Mouse (Mus musculus): ENCODE data around the gene Hbp1.

Gene Hbp1

GRCm38 (mm10) chr12:31950659-31951031 lies 310 bp upstream of the Hbp1 start:
- no peak for DNase-seq (ENCODE audit: extremely low spot score)

- peak; percentile 95 for DNase-seq (ENCODE audit: extremely low spot score)
Measured at GRCm38 (mm10) chr12:31949193-31949741, 1.1 kb downstream of the Hbp1 start.

- DNase-seq (ENCODE audit: extremely low spot score): peak; percentile 18
Measured at GRCm38 (mm10) chr12:31948101-31949000, 2.0 kb downstream of the Hbp1 start.

DNA sequence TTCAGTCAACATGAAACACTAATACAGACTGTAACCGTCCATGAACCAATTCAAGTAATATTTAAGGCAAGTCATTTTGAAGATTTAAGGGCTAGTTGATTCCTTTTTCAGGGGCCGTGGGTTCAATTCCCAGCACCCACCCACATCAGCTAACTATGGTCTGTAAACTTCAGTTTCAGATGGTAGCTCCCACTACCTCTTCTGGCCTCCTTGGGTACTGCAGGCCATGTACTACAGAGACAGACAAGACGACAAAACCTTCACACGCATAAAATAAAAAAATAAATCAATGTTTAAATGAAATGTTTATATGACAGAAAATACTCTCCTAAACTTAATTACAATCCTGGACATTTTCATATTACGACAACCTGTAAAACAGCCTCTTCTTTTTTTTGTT lies 2.9 kb downstream of the Hbp1 start:
- no peak for DNase-seq (ENCODE audit: extremely low spot score)

- no peak for DNase-seq (ENCODE audit: extremely low spot score)
Measured at GRCm38 (mm10) chr12:31944405-31944804, 5.9 kb downstream of the Hbp1 start.

GRCm38 (mm10) chr12:31943020-31943654 lies 7.2 kb downstream of the Hbp1 start:
- DNase-seq (ENCODE audit: extremely low spot score): no peak

DNA sequence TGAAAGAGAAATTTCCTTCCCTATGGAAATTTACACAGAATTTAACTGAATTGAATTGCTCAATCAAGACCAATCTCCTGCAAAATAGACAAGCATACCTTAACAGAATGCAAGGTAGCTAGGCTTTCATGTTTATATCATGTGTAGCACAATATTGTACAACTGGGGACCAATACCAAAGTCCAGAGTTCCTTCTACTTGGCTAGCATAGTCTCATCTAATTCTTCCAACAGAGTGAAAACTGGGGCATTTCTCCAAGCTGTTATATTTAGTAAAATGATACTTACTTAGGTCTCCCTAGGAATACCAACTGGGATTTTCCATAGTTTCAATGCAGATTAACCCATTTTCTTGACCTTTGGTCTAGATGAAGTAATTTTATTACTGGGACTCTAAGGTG lies 11.3 kb downstream of the Hbp1 start:
- DNase-seq (ENCODE audit: extremely low spot score): no peak

DNA sequence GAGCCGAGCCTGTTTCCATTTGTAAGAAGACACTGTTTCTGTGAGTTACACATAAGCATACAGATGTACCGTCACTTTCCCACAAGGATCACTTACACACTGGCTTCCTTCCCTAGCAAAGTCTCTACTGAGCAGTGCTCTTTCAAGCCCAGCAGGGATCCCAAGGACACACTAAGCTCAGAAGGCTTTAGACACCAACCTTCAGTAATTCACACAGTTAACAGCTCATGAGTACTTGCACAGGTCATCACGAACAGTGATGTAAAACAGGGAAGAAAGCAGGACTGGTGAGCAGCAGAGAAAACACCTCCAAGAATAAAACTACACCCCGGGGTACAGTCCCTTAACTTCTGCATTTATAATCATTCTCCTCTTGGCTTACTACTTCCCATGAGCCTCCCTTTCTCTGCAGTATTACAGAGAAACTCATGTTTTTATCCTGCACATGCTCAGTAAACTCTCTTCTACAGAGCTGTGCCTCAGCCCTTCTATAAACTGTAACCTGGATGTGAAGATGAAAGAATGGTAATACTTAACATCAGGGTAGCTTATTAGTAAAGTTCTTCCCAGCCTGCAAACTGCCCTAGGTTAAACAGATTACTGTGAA lies 11.8 kb downstream of the Hbp1 start:
- DNase-seq (ENCODE audit: extremely low spot score): no peak

DNA sequence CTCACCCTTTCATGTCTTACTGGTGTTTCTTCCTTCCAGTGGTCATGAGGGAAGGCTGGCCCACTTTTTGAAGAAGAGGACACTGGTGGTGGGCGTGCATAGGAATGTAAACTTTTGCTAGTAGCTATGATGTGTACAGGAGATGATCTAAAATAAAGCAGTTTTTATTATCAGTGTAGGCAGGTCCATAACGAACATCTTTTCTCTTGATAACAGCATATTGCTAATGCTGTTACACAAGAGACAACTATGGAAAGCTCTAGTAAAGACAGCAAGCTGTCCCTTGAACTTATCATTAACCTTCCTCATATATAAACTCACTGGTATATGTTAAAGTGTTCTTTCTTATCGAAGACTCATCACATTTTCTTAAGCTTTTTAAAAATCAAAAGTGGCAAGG lies 12.7 kb downstream of the Hbp1 start:
- DNase-seq (ENCODE audit: extremely low spot score): no peak

GRCm38 (mm10) chr12:31936657-31937300 lies 13.6 kb downstream of the Hbp1 start:
- peak; percentile 18 for DNase-seq (ENCODE audit: extremely low spot score)

GRCm38 (mm10) chr12:31931818-31932217 lies 18.5 kb downstream of the Hbp1 start:
- DNase-seq (ENCODE audit: extremely low spot score): no peak

DNA sequence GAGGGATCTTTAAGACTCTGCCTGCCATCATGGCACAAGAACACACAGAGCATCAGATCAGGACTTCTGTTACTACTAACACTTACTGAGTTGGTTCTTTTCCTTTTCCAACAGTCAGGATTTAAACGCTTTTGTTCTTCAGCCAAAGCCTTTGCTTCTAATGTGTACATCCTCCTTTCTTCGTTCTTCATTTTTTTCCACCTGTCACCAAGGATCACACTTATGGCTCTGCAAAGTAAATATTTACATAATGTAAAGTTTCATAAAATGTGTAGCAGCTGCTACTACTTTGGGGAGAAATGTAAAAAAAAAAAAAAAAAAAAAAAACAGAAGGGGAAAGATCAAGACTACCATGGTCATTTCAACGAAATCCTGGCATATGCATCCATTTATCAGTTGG lies 21.8 kb downstream of the Hbp1 start:
- no peak for DNase-seq (ENCODE audit: extremely low spot score)

DNA sequence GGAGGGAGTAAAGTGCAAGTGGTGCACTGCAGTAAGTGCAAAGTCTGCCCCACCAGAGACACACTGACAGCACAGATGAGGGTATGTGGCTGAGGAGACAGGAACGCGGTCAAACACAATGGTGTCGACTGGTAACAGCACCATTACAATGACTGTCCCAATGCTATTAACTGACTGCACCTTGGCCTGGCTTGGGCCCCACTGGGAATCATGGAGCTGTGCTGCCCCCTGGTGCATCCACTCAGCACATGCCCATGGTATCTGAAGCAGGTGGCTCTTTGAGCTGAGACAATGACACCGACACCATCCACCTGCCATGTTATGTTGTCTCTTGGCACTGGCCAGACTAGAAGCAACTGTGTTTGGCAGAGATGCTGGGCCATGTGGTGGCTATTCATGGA lies 23.7 kb downstream of the Hbp1 start:
- peak; percentile 58 for DNase-seq (ENCODE audit: extremely low spot score)

DNA sequence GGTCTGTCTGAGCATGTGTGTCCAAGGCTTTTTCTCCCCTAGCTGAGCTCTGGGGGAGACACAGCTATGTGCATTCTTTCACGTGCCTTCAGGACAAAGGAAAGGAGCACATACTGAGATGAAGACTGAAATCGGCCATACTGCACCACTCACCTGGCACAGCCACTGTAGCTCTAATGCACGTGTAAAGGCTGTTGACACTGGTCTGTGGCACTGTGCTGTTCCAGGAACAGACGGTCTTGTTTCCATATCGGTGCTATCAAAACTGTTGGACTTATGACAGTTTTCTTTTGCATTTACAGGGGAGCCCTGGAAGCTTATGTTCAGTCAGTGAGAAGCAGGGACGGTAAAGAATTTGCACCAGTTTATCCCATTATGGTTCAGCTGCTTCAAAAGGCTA lies 25.0 kb downstream of the Hbp1 start:
- no peak for DNase-seq (ENCODE audit: extremely low spot score)

- no peak for DNase-seq (ENCODE audit: extremely low spot score)
Measured at GRCm38 (mm10) chr12:31924135-31924534, 26.2 kb downstream of the Hbp1 start.

DNA sequence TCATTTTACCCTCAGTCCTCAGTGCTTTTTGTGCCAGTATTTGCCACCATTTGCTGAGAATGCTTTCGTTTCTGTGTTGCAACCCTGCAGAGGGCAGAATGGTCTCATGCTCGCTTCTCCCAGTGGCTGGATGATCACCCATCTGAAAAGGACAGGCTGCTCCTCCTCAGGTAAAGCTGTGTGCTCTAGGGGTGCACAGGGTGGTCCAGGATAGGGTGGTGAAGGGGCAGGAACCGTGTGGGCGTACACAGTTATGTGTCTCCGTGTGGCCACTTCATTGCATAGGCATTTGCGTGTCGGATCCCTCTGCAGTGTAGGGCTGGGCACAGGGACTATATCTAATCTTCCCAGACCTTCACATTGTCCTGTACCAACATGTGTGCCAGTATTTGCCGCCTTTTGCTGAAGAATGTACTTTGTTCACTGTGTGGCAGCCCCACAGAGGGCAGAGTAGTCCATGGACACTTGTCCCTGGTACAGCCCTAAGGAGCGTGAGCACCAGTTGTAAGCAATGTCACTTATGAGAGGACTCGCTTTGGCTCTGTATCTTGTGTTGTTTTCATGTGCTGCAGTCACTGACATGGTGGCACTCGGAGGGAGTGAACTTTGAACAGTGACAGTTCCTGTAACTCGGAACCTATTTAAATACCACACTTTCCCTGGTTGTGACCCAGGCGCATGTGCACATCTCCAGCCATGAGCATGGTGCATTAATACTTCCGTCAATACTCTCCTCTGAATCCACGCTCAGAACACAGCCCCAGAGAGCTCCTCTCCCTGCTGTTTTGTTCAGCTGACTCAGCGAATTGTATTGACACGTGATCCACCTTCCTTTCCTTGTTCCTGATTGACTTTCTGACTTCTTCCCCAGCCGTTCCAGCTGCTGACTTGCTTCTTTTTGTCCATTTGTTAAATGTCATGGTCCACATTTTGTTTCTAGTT lies 29.6 kb downstream of the Hbp1 start:
- no peak for DNase-seq (ENCODE audit: extremely low spot score)

GRCm38 (mm10) chr12:31917245-31917644 lies 33.1 kb downstream of the Hbp1 start:
- DNase-seq (ENCODE audit: extremely low spot score): no peak

DNA sequence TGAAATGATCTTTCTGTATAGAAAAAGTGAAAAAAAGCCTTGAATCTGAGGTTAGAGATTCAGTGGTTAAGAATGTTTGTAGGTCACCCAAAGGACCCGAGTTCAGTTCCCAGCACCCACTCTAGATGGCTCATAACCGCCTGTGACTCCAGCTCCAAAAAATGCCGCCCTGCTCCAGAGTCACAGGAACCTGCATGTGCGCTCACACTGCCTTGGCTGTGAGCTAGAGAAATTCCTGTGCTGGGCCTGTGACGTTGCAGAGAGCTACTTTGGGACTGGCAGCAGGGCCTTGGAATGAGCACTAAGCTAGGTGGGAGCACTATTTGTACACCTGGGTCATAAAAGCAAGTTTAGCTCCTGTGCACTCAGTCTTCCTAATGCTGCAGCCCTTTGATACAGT lies 33.6 kb downstream of the Hbp1 start:
- DNase-seq (ENCODE audit: extremely low spot score): no peak

DNA sequence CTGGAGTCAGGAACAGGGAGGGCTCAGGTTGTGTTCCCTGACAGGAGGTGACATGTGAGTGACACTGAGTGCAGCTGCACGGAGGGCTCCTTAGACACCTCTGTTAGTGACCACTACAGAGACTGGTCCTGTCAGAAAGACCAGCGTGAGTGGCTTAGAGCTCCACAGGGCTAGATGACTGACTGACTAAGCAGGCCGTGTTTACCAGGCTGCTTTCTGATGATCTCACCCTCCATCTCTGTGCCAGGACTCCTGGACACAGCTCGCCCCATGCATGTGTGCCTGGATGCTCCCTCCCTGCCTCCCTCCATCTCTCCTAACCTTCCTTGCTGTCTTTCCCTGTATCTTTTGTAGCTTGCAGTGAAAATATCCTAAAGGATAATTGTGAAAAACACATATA lies 36.7 kb downstream of the Hbp1 start:
- no peak for DNase-seq (ENCODE audit: extremely low spot score)

GRCm38 (mm10) chr12:31912966-31913551 lies 37.3 kb downstream of the Hbp1 start:
- DNase-seq (ENCODE audit: extremely low spot score): no peak

- no peak for DNase-seq (ENCODE audit: extremely low spot score)
Measured at GRCm38 (mm10) chr12:31907436-31907835, 42.9 kb downstream of the Hbp1 start.

Data from embryo, embryonic 9.5 days (tissue).